In the genomic region with DNA sequence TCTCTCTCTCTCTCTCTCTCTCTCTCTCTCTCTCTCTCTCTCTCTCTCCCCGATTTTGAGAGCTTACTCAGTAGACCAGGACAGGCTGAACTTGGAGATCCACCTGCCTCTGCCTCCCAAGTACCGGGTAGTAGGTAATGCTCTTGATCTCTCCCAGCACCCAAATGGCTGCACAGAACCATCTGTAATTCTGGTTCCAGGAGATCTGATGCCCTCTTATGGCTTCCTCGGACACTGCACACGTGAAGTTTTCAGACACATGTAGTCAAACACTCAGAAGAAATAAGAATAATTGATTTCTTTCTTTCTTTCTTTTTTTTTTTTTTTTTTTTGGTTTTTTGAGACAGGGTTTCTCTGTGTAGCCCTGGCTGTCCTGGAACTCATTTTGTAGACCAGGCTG, we compare ENCODE assay signal across 13 mouse cellular contexts. TPM values are rescaled to one million over a fixed set of nuclear protein-coding genes. Genes with fewer than 3 reads are reported as not detected.
"Had no signal": no experiment of that assay in that cellular context is flagged by ENCODE, and none has a peak within 500 bp of the region (broad histone marks: within the 10 kb centered on the region; RNA-seq: fewer than 3 reads in every experiment).

No protein-coding gene starts in this region.

- H3K9ac ChIP-seq: kidney, embryonic 15.5 days; limb, embryonic 12.5 days; lung, embryonic 15.5 days; midbrain, embryonic 13.5 days had no signal

- H3K4me1 ChIP-seq: kidney, embryonic 15.5 days; limb, embryonic 12.5 days; lung, embryonic 15.5 days; midbrain, embryonic 13.5 days had no signal

- H3K4me3 ChIP-seq: kidney, embryonic 15.5 days; limb, embryonic 12.5 days; lung, embryonic 15.5 days; midbrain, embryonic 13.5 days had no signal

- H3K27ac ChIP-seq: kidney, embryonic 15.5 days; limb, embryonic 12.5 days; lung, embryonic 15.5 days; macrophage; midbrain, embryonic 13.5 days; stomach, postnatal 0 days had no signal

- H3K4me2 ChIP-seq: kidney, embryonic 15.5 days; limb, embryonic 12.5 days; lung, embryonic 15.5 days; midbrain, embryonic 13.5 days had no signal

- H3K27me3 ChIP-seq: kidney, embryonic 15.5 days; limb, embryonic 12.5 days; lung, embryonic 15.5 days; midbrain, embryonic 13.5 days had no signal

- H3K36me3 ChIP-seq: kidney, embryonic 15.5 days; limb, embryonic 12.5 days; lung, embryonic 15.5 days; midbrain, embryonic 13.5 days had no signal

- ATAC-seq: midbrain, embryonic 13.5 days had no signal

- H3K9me3 ChIP-seq: kidney, embryonic 15.5 days; limb, embryonic 12.5 days; lung, embryonic 15.5 days; midbrain, embryonic 13.5 days had no signal

- DNase-seq: kidney, adult 2 months; kidney, postnatal 14 days; liver; lung, postnatal 14 days; right cerebral cortex, adult 18-20 months; right cerebral cortex, postnatal 25 days had no signal

RNA-seq across cellular contexts. Expression of a gene that starts 59.3 kb away (rescaled TPM):
- polyA plus RNA-seq: macrophage; small intestine, adult 2 months had no signal
